Mouse (Mus musculus): ENCODE results near the gene Syn3. TPM values are rescaled to one million over a fixed set of nuclear protein-coding genes. Genes with fewer than 3 reads are reported as not detected.

Syn3 gene
- polyA plus RNA-seq (2014; fragmentation: Illumina TruSeq; extraction: RNeasy Lipid Tissue Mini Kit (QIAGEN cat#74804); ENCODE audit: low read depth, low replicate concordance), result 0.29 TPM

GRCm38 (mm10) chr10:86498673-86499391 lies at the start of gene Syn3:
Gene Syn3, minus strand, starts transcription at chr10:86498896.

GRCm38 (mm10) chr10:86300293-86301116 lies 198.2 kb downstream of the Syn3 start, which contains the start of gene Timp3:
Gene Timp3, plus strand, starts transcription at chr10:86300372.

DNA sequence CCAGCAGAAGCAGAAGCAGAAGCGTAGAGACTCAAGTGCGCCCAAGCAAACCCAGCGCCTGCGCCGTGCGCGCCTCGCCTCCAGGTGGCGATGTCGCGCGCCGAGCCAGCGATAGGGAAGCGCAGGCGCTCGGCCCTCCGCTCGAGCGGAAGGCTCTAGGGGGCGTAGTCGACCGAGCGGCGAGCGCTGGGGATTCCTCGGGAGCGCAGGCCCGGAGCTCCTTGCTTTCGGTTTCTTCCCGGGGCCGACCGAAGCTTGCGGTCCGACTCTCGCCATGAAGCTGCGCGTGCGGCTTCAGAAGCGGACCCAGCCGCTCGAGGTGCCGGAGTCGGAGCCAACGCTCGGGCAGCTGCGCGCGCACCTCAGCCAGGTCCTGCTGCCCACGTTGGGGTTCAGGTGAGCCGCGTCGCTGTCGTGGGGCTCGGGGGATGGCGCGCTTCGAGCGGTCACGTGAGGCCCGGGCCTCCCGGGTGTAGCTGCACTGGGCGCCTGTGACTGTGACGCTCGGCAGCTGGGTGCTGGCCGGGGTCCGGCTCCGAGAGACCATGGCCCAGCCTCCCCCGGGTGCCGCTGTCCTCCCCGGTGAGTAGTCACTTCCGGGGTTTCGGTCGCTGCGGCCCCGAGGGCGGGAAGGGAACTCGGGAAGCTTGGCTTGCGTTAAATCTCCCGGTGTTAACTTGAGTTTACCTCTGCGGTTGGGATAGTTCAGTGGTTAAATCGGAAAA lies 476.8 kb downstream of the Syn3 start, which contains the start of gene Fbxo7:
Gene Fbxo7, plus strand, starts transcription at position 224 of the 725 bp plus-strand sequence.

DNA sequence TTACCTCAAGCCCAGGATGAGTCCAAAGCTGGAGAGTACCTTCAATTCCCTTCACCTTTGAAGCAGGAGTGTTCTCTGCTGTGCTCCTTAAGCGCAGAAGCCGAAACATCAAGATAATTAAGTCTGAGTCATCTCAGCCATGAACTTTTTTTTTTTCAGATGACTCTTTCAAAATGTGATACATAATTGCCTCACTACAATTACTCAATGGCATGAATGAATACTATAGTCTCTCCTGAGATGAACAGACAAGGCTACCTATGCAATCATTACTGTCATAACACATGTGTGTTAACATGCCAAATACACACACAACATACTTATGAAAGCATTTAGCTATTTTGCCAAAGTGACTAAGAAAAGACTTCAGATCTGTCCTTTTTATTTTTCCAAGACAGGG lies 486.9 kb downstream of the Syn3 start, which contains the start of gene Bpifc:
Gene Bpifc, minus strand, starts transcription at position 115 of the 400 bp plus-strand sequence.

Other genes with a start within 250 kb of the Syn3 start
- gene Timp3, start 198.5 kb downstream of the Syn3 start, polyA plus RNA-seq (2014; fragmentation: Illumina TruSeq; extraction: RNeasy Lipid Tissue Mini Kit (QIAGEN cat#74804); ENCODE audit: low read depth, low replicate concordance), result 1,460 TPM
- 2,250 TPM for gene Hsp90b1, start 206.6 kb upstream of the Syn3 start, polyA plus RNA-seq (2014; fragmentation: Illumina TruSeq; extraction: RNeasy Lipid Tissue Mini Kit (QIAGEN cat#74804); ENCODE audit: low read depth, low replicate concordance)
- gene Ttc41, start 206.9 kb upstream of the Syn3 start, polyA plus RNA-seq (2014; fragmentation: Illumina TruSeq; extraction: RNeasy Lipid Tissue Mini Kit (QIAGEN cat#74804); ENCODE audit: low read depth, low replicate concordance), result 5.5 TPM